10 mouse cellular contexts compared by ENCODE assay signal in genomic region chr19:7113574-7113973, GRCm38 (mm10). TPM values are rescaled to one million over a fixed set of nuclear protein-coding genes. Genes with fewer than 3 reads are reported as not detected.
DNase-seq lines count a peak whose midpoint lies in the region; ATAC-seq and TF ChIP-seq lines count a peak whose summit lies in the region.
"Had no signal": no experiment of that assay in that cellular context is flagged by ENCODE, and none has a peak within 500 bp of the region (broad histone marks: within the 10 kb centered on the region; RNA-seq: fewer than 3 reads in every experiment).

No protein-coding gene starts in this region.

- no peak overlapping the region for H3K4me2 ChIP-seq in embryonic facial prominence, embryonic 14.5 days (ENCODE audit: low read depth, low read length)
- H3K4me2 ChIP-seq in hindbrain, embryonic 14.5 days (replicated peaks): no peak overlapping the region
- 0 out of 2 replicates have a peak overlapping the region, but pooled peaks have one; percentile 3 for H3K4me2 ChIP-seq in neural tube, embryonic 12.5 days (replicated peaks)

- H3K4me1 ChIP-seq in embryonic facial prominence, embryonic 14.5 days (ENCODE audit: control insufficient read depth, insufficient read depth, low read length): peaks cover 28% of the 10 kb centered on the region
- peaks cover 54% of the 10 kb centered on the region for H3K4me1 ChIP-seq in hindbrain, embryonic 14.5 days (replicated peaks; ENCODE audit: control insufficient read depth, insufficient read depth, low read length)
- peaks cover 51% of the 10 kb centered on the region for H3K4me1 ChIP-seq in neural tube, embryonic 12.5 days

- WGBS in embryonic facial prominence, embryonic 14.5 days: 17% methylated on average over 13 of the region's 14 CpGs
- WGBS in hindbrain, embryonic 14.5 days: 21% methylated on average over 14 of the region's 14 CpGs
- 15% methylated on average over 14 of the region's 14 CpGs for WGBS in neural tube, embryonic 12.5 days

- no peak overlapping the region for H3K9ac ChIP-seq in embryonic facial prominence, embryonic 14.5 days (ENCODE audit: low read depth, low read length)
- H3K9ac ChIP-seq in hindbrain, embryonic 14.5 days: peak overlapping the region; percentile 14; the same call in 1 of the 2 replicates
- no peak overlapping the region for H3K9ac ChIP-seq in neural tube, embryonic 12.5 days

- TF ChIP-seq CTCF in layer of hippocampus, adult 2 months (conservative IDR thresholded peaks at IDR 0.05): no peak

- no peak overlapping the region for H3K4me3 ChIP-seq in layer of hippocampus, adult 2 months
- H3K4me3 ChIP-seq in embryonic facial prominence, embryonic 14.5 days (ENCODE audit: low read depth, low read length): no peak overlapping the region
- H3K4me3 ChIP-seq in hindbrain, embryonic 14.5 days (replicated peaks; ENCODE audit: low read length): no peak overlapping the region
- no peak overlapping the region for H3K4me3 ChIP-seq in neural tube, embryonic 12.5 days

- H3K36me3 ChIP-seq in embryonic facial prominence, embryonic 14.5 days (ENCODE audit: control insufficient read depth, insufficient read depth, low read length): no peaks in the 10 kb centered on the region
- H3K36me3 ChIP-seq in hindbrain, embryonic 14.5 days (replicated peaks; ENCODE audit: control insufficient read depth, insufficient read depth): no peaks in the 10 kb centered on the region
- H3K36me3 ChIP-seq in neural tube, embryonic 12.5 days: no peaks in the 10 kb centered on the region

- no peaks in the 10 kb centered on the region for H3K27me3 ChIP-seq in embryonic facial prominence, embryonic 14.5 days (replicated peaks; ENCODE audit: control insufficient read depth, insufficient read depth, low read length)
- no peaks in the 10 kb centered on the region for H3K27me3 ChIP-seq in hindbrain, embryonic 14.5 days (ENCODE audit: control insufficient read depth, insufficient read depth, low read length)
- H3K27me3 ChIP-seq in neural tube, embryonic 12.5 days (replicated peaks): peaks cover 46% of the 10 kb centered on the region

- DNase-seq in layer of hippocampus, adult 2 months (ENCODE audit: low spot score in 2 of 2): no peak
- DNase-seq in layer of hippocampus, postnatal 25 days (ENCODE audit: extremely low spot score in 1 of 2, low spot score in 1 of 2): no peak
- DNase-seq in embryonic facial prominence, embryonic 14.5 days (ENCODE audit: low spot score): no peak
- DNase-seq in hindbrain, embryonic 14.5 days (ENCODE audit: low spot score): no peak
- DNase-seq in cerebellum, adult 9-11 months: no peak
- DNase-seq in adipocyte (ENCODE audit: low spot score): no peak
- DNase-seq in frontal cortex, postnatal 25 days (ENCODE audit: low spot score in 2 of 2): no peak

- peak overlapping the region; percentile 24 for H3K27ac ChIP-seq in layer of hippocampus, adult 2 months
- 0 out of 2 replicates have a peak overlapping the region, but pooled peaks have one; percentile 33 for H3K27ac ChIP-seq in embryonic facial prominence, embryonic 14.5 days (replicated peaks; ENCODE audit: low read depth, low read length)
- peak overlapping the region; percentile 7; the same call in 1 of the 2 replicates for H3K27ac ChIP-seq in hindbrain, embryonic 14.5 days
- 0 out of 2 replicates have a peak overlapping the region, but pooled peaks have one; percentile 2 for H3K27ac ChIP-seq in neural tube, embryonic 12.5 days

- no peak for ATAC-seq in embryonic facial prominence, embryonic 14.5 days (ENCODE audit: low read depth)
- ATAC-seq in hindbrain, embryonic 14.5 days (ENCODE audit: low FRiP score): no peak
- no peak for ATAC-seq in neural tube, embryonic 12.5 days (ENCODE audit: low FRiP score, low read depth)

- H3K9me3 ChIP-seq in embryonic facial prominence, embryonic 14.5 days (ENCODE audit: control insufficient read depth, low read length): no peaks in the 10 kb centered on the region
- no peaks in the 10 kb centered on the region for H3K9me3 ChIP-seq in hindbrain, embryonic 14.5 days (ENCODE audit: control insufficient read depth, low read length)
- H3K9me3 ChIP-seq in neural tube, embryonic 12.5 days: no peaks in the 10 kb centered on the region

RNA-seq across cellular contexts. Expression of gene Flrt1, which starts 8.0 kb away (rescaled TPM):
- 10 to 100 TPM; 17.9 to 19.5 TPM for total RNA-seq in layer of hippocampus, adult 2 months (2021)
- total RNA-seq in layer of hippocampus, postnatal 25 days (2021): 10 to 100 TPM; 18.3 to 21.2 TPM
- 10.4 and 10.5 TPM in 2 replicates for polyA plus RNA-seq in embryonic facial prominence, embryonic 14.5 days (2014; fragmentation: Nextera tagmentation; extraction: Ambion mirVana)
- 8.7 and 9.5 TPM in 2 replicates for polyA plus RNA-seq in hindbrain, embryonic 14.5 days (2014; fragmentation: Nextera tagmentation; extraction: Ambion mirVana)
- polyA plus RNA-seq in neural tube, embryonic 12.5 days (2016; fragmentation: Nextera tagmentation; extraction: Ambion mirVana): 7.0 and 9.9 TPM in 2 replicates
- total RNA-seq: granulocyte monocyte progenitor cell, adult 5-6 weeks; MEL had no signal

RNA-seq across cellular contexts. Expression of gene Macrod1, which starts 57.0 kb away (rescaled TPM):
- total RNA-seq in layer of hippocampus, adult 2 months (2021): 10 to 100 TPM; 20.3 to 22.4 TPM
- total RNA-seq in layer of hippocampus, postnatal 25 days (2021): 10 to 100 TPM; 16.4 to 22.0 TPM
- polyA plus RNA-seq in embryonic facial prominence, embryonic 14.5 days (2014; fragmentation: Nextera tagmentation; extraction: Ambion mirVana): 27.1 and 30.3 TPM in 2 replicates
- polyA plus RNA-seq in hindbrain, embryonic 14.5 days (2014; fragmentation: Nextera tagmentation; extraction: Ambion mirVana): 5.2 and 6.9 TPM in 2 replicates
- polyA plus RNA-seq in neural tube, embryonic 12.5 days (2016; fragmentation: Nextera tagmentation; extraction: Ambion mirVana): 3.4 and 5.2 TPM in 2 replicates
